Mouse (Mus musculus) forebrain, embryonic 10.5 days (tissue): ENCODE data around the gene Mgarp. TPM values are rescaled to one million over a fixed set of nuclear protein-coding genes. Genes with fewer than 3 reads are reported as not detected.
A peak's percentile ranks its signal among the peaks of the same experiment; 100 is the strongest.

Experiments
- DNase-seq: peaks from one replicate; pipeline ENCODE4 v3.0.0-alpha.2; 2017; ENCODE audit warnings: low spot score; ENCODE audit errors: extremely low spot score
- H3K27ac ChIP-seq: fragments of 300-500 bp; sonication (generic); 2 replicates; pipeline ENCODE4 v1.5.1; 2016; ENCODE audit warnings: mild to moderate bottlenecking
- H3K27me3 ChIP-seq: fragments of 300-500 bp; sonication (generic); 2 replicates; pipeline ENCODE4 v1.6.1; 2016; ENCODE audit warnings: mild to moderate bottlenecking; ENCODE audit not compliant: poor library complexity, severe bottlenecking
- H3K36me3 ChIP-seq: fragments of 300-500 bp; sonication (generic); replicated peaks from 2 replicates; pipeline ENCODE4 v1.6.1; 2016; ENCODE audit warnings: mild to moderate bottlenecking, moderate library complexity
- H3K4me1 ChIP-seq: fragments of 300-500 bp; sonication (generic); 2 replicates; pipeline ENCODE4 v1.6.1; 2016
- H3K4me3 ChIP-seq: fragments of 300-500 bp; sonication (generic); 2 replicates; pipeline ENCODE4 v1.5.1; 2016; ENCODE audit warnings: mild to moderate bottlenecking, moderate library complexity
- H3K9me3 ChIP-seq: fragments of 300-500 bp; sonication (generic); 2 replicates; pipeline ENCODE4 v1.6.1; 2016; ENCODE audit warnings: mild to moderate bottlenecking, moderate library complexity
- WGBS: fragments of 180-500 bp; shearing (Covaris S2); methylation state at CpG from one replicate; pipeline ENCODE4 v1.1.7; 2016; 5-methylcytosine and 5-hydroxymethylcytosine counted together
- polyA plus RNA-seq: library from polyadenylated mRNA; unstranded; fragments of >200 nt; fragmentation: Nextera tagmentation; extraction: Ambion mirVana; gene quantifications from 2 replicates; pipeline ENCODE4 v1.2.1, GENCODE M21; 2016

The Mgarp gene
- polyA plus RNA-seq, 1 experiment from 2014 or later: 8.4 TPM

GRCm38 (mm10) chr3:51375307-51376265, 21.0 kb downstream of the Mgarp start:
- no peak for DNase-seq
- Histone ChIP-seq H3K36me3 (no peaks in the 10 kb centered on the region), H3K27ac (no peak overlapping the region), H3K9me3 (peaks cover 4% of the 10 kb centered on the region; the same call in 1 of the 2 replicates), H3K4me3 (no peak overlapping the region), H3K4me1 (peaks cover 10% of the 10 kb centered on the region), H3K27me3 (no peaks in the 10 kb centered on the region)
- WGBS: 85% methylated on average over 19 of the region's 19 CpGs

GRCm38 (mm10) chr3:51373544-51373943, 23.0 kb downstream of the Mgarp start:
- peaks cover 6% of the 10 kb centered on the region for H3K4me1 ChIP-seq
- H3K9me3 ChIP-seq: peaks cover 4% of the 10 kb centered on the region; the same call in 1 of the 2 replicates
- H3K27me3 ChIP-seq: no peaks in the 10 kb centered on the region
- no peak overlapping the region for H3K27ac ChIP-seq
- no peak for DNase-seq
- no peak overlapping the region for H3K4me3 ChIP-seq
- H3K36me3 ChIP-seq: no peaks in the 10 kb centered on the region
- WGBS: 80% methylated on average over 5 of the region's 5 CpGs

DNA sequence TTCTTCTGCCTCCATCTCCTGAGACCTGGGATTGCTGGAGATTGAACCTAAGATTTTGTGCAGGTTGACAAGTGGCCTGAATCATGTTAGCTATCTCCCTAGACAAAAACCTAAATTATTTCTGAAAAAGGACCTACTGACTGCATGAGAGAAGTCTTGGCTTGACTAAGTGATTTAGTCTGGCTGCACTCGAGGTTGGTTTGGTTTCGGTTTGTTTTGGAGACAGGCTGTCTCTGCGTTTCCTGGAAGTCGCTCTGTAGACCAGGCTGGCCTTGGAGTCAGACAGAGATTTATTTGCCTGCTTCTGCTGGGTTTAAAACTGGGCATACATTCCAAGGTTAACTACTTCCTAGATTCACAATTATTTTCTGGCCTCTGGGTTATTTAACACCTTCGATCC, 23.7 kb downstream of the Mgarp start:
- peaks cover 4% of the 10 kb centered on the region; the same call in 1 of the 2 replicates for H3K9me3 ChIP-seq
- H3K4me1 ChIP-seq: no peaks in the 10 kb centered on the region
- no peaks in the 10 kb centered on the region for H3K36me3 ChIP-seq
- 86% methylated on average over 5 of the region's 5 CpGs for WGBS
- H3K4me3 ChIP-seq: no peak overlapping the region
- DNase-seq: no peak
- H3K27ac ChIP-seq: no peak overlapping the region
- H3K27me3 ChIP-seq: no peaks in the 10 kb centered on the region

- H3K27ac ChIP-seq: no peak overlapping the region
- no peak overlapping the region for H3K4me3 ChIP-seq
- H3K9me3 ChIP-seq: peaks cover 4% of the 10 kb centered on the region; the same call in 1 of the 2 replicates
- no peaks in the 10 kb centered on the region for H3K27me3 ChIP-seq
- no peaks in the 10 kb centered on the region for H3K4me1 ChIP-seq
- DNase-seq: no peak
- H3K36me3 ChIP-seq: no peaks in the 10 kb centered on the region
- WGBS: 73% methylated on average over 2 of the region's 2 CpGs
Observed at GRCm38 (mm10) chr3:51371826-51372225, 24.7 kb downstream of the Mgarp start.

- no peak for DNase-seq
- H3K27me3 ChIP-seq: peaks cover 28% of the 10 kb centered on the region
- H3K4me3 ChIP-seq: no peak overlapping the region
- H3K9me3 ChIP-seq: no peaks in the 10 kb centered on the region
- H3K27ac ChIP-seq: no peak overlapping the region
- H3K4me1 ChIP-seq: peaks cover 17% of the 10 kb centered on the region
- WGBS: 85% methylated on average over 4 of the region's 4 CpGs
- no peaks in the 10 kb centered on the region for H3K36me3 ChIP-seq
Observed at GRCm38 (mm10) chr3:51368011-51368410, 28.5 kb downstream of the Mgarp start.

- H3K4me3 ChIP-seq: no peak overlapping the region
- H3K9me3 ChIP-seq: no peaks in the 10 kb centered on the region
- no peak for DNase-seq
- peaks cover 17% of the 10 kb centered on the region for H3K4me1 ChIP-seq
- H3K27me3 ChIP-seq: peaks cover 33% of the 10 kb centered on the region
- WGBS: 81% methylated on average over 4 of the region's 4 CpGs
- H3K36me3 ChIP-seq: no peaks in the 10 kb centered on the region
- H3K27ac ChIP-seq: no peak overlapping the region
Observed at GRCm38 (mm10) chr3:51366926-51367325, 29.6 kb downstream of the Mgarp start.

DNA sequence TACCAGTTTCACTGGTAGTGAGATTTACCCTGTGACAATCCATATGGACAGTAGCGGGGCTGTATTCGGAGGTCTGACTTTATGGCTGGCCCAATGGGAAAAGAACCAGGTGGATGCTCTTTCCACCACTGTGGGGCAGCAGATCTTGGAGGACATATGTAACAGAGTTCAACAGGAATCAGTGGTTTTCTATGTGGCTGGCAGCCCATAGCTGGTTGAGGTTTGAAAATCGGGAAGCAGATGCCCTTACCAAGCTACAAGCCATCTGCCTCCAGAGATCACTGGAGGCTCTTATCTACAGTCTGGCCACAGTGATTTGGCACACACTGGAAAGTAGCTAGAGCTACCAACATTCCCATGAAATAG, 31.0 kb downstream of the Mgarp start:
- no peak for DNase-seq
- H3K9me3 ChIP-seq: no peaks in the 10 kb centered on the region
- peak overlapping the region; percentile 59 for H3K4me3 ChIP-seq
- peaks cover 40% of the 10 kb centered on the region for H3K27me3 ChIP-seq
- peak overlapping the region; percentile 73; the same call in 1 of the 2 replicates for H3K27ac ChIP-seq
- WGBS: 19% methylated on average over 3 of the region's 3 CpGs
- H3K36me3 ChIP-seq: no peaks in the 10 kb centered on the region
- H3K4me1 ChIP-seq: peaks cover 27% of the 10 kb centered on the region

- peak; percentile 81 for DNase-seq
- peaks cover 43% of the 10 kb centered on the region for H3K27me3 ChIP-seq
- peak overlapping the region; percentile 59 for H3K4me3 ChIP-seq
- H3K4me1 ChIP-seq: peaks cover 28% of the 10 kb centered on the region
- H3K36me3 ChIP-seq: no peaks in the 10 kb centered on the region
- H3K9me3 ChIP-seq: no peaks in the 10 kb centered on the region
- peak overlapping the region; percentile 73 for H3K27ac ChIP-seq
- WGBS: 8% methylated on average over 31 of the region's 31 CpGs
Observed at GRCm38 (mm10) chr3:51364703-51365516, 31.6 kb downstream of the Mgarp start.

- Histone ChIP-seq H3K4me1 (peaks cover 44% of the 10 kb centered on the region), H3K9me3 (no peaks in the 10 kb centered on the region), H3K36me3 (no peaks in the 10 kb centered on the region), H3K27me3 (peaks cover 43% of the 10 kb centered on the region), H3K27ac (no peak overlapping the region), H3K4me3 (peak overlapping the region; percentile 23; the same call in 1 of the 2 replicates)
- WGBS: 22% methylated on average over 9 of the region's 9 CpGs
- no peak for DNase-seq
Observed at GRCm38 (mm10) chr3:51361066-51361465, 35.5 kb downstream of the Mgarp start.

DNA sequence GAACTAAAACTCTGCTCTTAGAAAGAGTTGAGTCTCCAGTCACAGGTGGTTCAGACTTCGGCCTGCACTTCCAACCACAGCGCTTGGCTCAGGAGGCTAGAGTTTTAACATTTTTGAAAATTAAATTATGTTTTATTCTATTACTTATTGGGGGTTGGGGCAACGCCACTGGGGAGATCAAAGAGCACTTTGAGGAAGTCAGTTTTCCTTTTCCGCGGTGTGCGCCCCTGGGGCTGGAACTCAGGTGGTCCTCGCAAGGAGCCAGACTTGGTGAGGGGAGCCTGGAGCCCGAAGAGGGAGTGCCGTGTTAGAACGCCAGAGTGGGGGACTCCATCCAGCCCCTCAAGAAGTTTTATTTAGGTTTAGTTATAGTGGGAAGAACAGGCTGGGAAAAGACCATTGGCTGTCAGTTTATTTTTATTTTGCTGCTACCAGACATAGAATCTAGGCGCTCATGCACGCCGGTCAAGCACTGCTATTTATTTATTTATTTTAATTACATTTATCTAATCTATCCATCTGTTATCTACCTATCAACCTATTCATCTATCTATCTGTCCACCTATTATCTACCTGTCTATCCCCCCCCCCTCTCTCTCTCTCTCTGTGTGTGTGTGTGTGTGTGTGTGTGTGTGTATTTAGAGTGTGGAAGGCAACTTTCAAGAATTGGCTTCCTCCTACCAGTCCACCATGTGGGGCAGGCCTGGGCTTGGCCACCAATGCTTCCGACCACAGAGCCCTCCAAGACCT, 36.8 kb downstream of the Mgarp start:
- H3K4me3 ChIP-seq: peak overlapping the region; percentile 71
- no peak overlapping the region for H3K27ac ChIP-seq
- peaks cover 35% of the 10 kb centered on the region for H3K27me3 ChIP-seq
- DNase-seq: no peak
- 20% methylated on average over 14 of the region's 14 CpGs for WGBS
- peaks cover 31% of the 10 kb centered on the region for H3K4me1 ChIP-seq
- no peaks in the 10 kb centered on the region for H3K36me3 ChIP-seq
- H3K9me3 ChIP-seq: no peaks in the 10 kb centered on the region

- no peaks in the 10 kb centered on the region for H3K36me3 ChIP-seq
- WGBS: under 1% methylated on average over 50 of the region's 50 CpGs
- H3K4me1 ChIP-seq: peaks cover 27% of the 10 kb centered on the region
- peaks cover 27% of the 10 kb centered on the region for H3K27me3 ChIP-seq
- H3K27ac ChIP-seq: peak overlapping the region; percentile 68
- DNase-seq: peak; percentile 89
- peak overlapping the region; percentile 71 for H3K4me3 ChIP-seq
- no peaks in the 10 kb centered on the region for H3K9me3 ChIP-seq
Observed at GRCm38 (mm10) chr3:51358660-51359557, 37.6 kb downstream of the Mgarp start.
